Mouse (Mus musculus): Measurements from ENCODE around the gene Dhx35.

GRCm38 (mm10) chr2:158767742-158768339 is 26.8 kb upstream of the Dhx35 start, which contains the start of gene Fam83d:
- TF ChIP-seq CTCF (IDR thresholded peaks at IDR 0.05; ENCODE audit: extremely low read depth, insufficient read length, insufficient replicate concordance, low read depth, low read length) (peak; percentile 78), POLR2A (IDR thresholded peaks at IDR 0.05; ENCODE audit: low read depth, low read length) (peak; percentile 84)

Data from small intestine, adult 2 months (tissue).